Mouse (Mus musculus) liver, adult 2 months (tissue): Measurements from ENCODE around the gene Ubtf. TPM values are rescaled to one million over a fixed set of nuclear protein-coding genes. Genes with fewer than 3 reads are reported as not detected.

Experiments used
- DNase-seq: peaks from one replicate; pipeline ENCODE4 v3.0.0-alpha.2; 2011; ENCODE audit warnings: low read depth, low spot score; ENCODE audit errors: extremely low read depth
- H3K27ac ChIP-seq: fragments of 200-500 bp; replicated peaks from 2 replicates; pipeline ENCODE4 v1.5.1; 2012; ENCODE audit warnings: low read depth, mild to moderate bottlenecking, control low read depth, inconsistent platforms, low read length; ENCODE audit not compliant: insufficient read depth
- H3K27me3 ChIP-seq: fragments of 200-500 bp; 2 replicates; pipeline ENCODE4 v1.6.1; 2012; ENCODE audit warnings: mild to moderate bottlenecking, moderate library complexity, low read length, inconsistent platforms; ENCODE audit not compliant: control insufficient read depth, insufficient read depth
- H3K36me3 ChIP-seq: fragments of 200-500 bp; 2 replicates; pipeline ENCODE4 v1.6.1; 2012; ENCODE audit warnings: low read length, inconsistent platforms; ENCODE audit not compliant: control insufficient read depth, insufficient read depth
- H3K4me1 ChIP-seq: fragments of 200-500 bp; 2 replicates; pipeline ENCODE4 v1.6.1; 2011; ENCODE audit warnings: low read length; ENCODE audit not compliant: control insufficient read depth, insufficient read depth
- H3K4me3 ChIP-seq: fragments of 200-500 bp; 2 replicates; pipeline ENCODE4 v1.5.1; 2011; ENCODE audit warnings: low read depth, mild to moderate bottlenecking, control low read depth, low read length, moderate library complexity; ENCODE audit not compliant: insufficient read depth
- H3K79me2 ChIP-seq: fragments of 200-500 bp; 2 replicates; pipeline ENCODE4 v1.6.1; 2012; ENCODE audit warnings: inconsistent platforms, mild to moderate bottlenecking, low read length, moderate library complexity; ENCODE audit not compliant: control insufficient read depth, insufficient read depth
- H3K9ac ChIP-seq: fragments of 200-500 bp; 2 replicates; pipeline ENCODE4 v1.6.1; 2012; ENCODE audit warnings: low read depth, mild to moderate bottlenecking, control low read depth, inconsistent platforms, low read length
- CTCF ChIP-seq: fragments of 200-500 bp; IDR thresholded peaks from 2 replicates; pipeline ENCODE4 v1.5.1; 2011; ENCODE audit warnings: low read depth, low read length, control low read depth
- POLR2A ChIP-seq: fragments of 200-500 bp; IDR thresholded peaks from 2 replicates; pipeline ENCODE4 v1.6.1; 2011; ENCODE audit warnings: low read length, control low read depth; ENCODE audit not compliant: insufficient read depth; ENCODE audit errors: extremely low read depth
- WGBS: fragments of 180-500 bp; shearing (Covaris S2); methylation state at CpG from one replicate; pipeline ENCODE4 v1.1.7; 2018; 5-methylcytosine and 5-hydroxymethylcytosine counted together
- polyA plus RNA-seq: library from polyadenylated mRNA; depleted of rRNA; stranded (reverse); fragments of >200 nt; gene quantifications from 2 replicates; pipeline ENCODE4 v1.2.3, GENCODE M21; 2012
- total RNA-seq: library from RNA; depleted of rRNA; stranded (reverse); fragments of >200 nt; gene quantifications from 2 replicates; pipeline ENCODE4 v1.2.3, GENCODE M21; 2014

Ubtf gene
- total and polyA plus RNA-seq, 2 experiments = 12.8 to 19.4 TPM

GRCm38 (mm10) chr11:102309821-102310617 is 9.5 kb downstream of the Ubtf start:
- 75% methylated on average over 22 of the region's 22 CpGs for WGBS
- peaks cover 4% of the 10 kb centered on the region for H3K4me1 ChIP-seq
- H3K36me3 ChIP-seq = peaks cover 19% of the 10 kb centered on the region

GRCm38 (mm10) chr11:102308979-102309378 is 10.6 kb downstream of the Ubtf start:
- peak overlapping the region; percentile 62 for H3K9ac ChIP-seq
- H3K36me3 ChIP-seq = peaks cover 12% of the 10 kb centered on the region
- H3K27ac ChIP-seq = peak overlapping the region; percentile 23; the same call in 1 of the 2 replicates
- no peaks in the 10 kb centered on the region for H3K27me3 ChIP-seq
- peaks cover 4% of the 10 kb centered on the region for H3K4me1 ChIP-seq
- H3K79me2 ChIP-seq = no peaks in the 10 kb centered on the region
- no peak for TF ChIP-seq POLR2A
- TF ChIP-seq CTCF = peak; percentile 91
- DNase-seq = peak; percentile 77
- WGBS = 16% methylated on average over 27 of the region's 27 CpGs
- H3K4me3 ChIP-seq = peak overlapping the region; percentile 54

More at GRCm38 (mm10) chr11:102309821-102310617, 9.5 kb downstream of the Ubtf start:
- no peak for DNase-seq
- no peaks in the 10 kb centered on the region for H3K79me2 ChIP-seq
- H3K27me3 ChIP-seq = no peaks in the 10 kb centered on the region
- peak overlapping the region; percentile 62 for H3K9ac ChIP-seq
- TF ChIP-seq POLR2A = no peak
- no peak for TF ChIP-seq CTCF
- peak overlapping the region; percentile 54 for H3K4me3 ChIP-seq
- peak overlapping the region; percentile 56 for H3K27ac ChIP-seq

- peaks cover 10% of the 10 kb centered on the region for H3K36me3 ChIP-seq
- H3K4me1 ChIP-seq = peaks cover 4% of the 10 kb centered on the region
- no peak for TF ChIP-seq POLR2A
- no peak for TF ChIP-seq CTCF
- no peaks in the 10 kb centered on the region for H3K79me2 ChIP-seq
- H3K27ac ChIP-seq = no peak overlapping the region
- H3K9ac ChIP-seq = no peak overlapping the region
- no peak overlapping the region for H3K4me3 ChIP-seq
- WGBS = 91% methylated on average over 9 of the region's 9 CpGs
- no peaks in the 10 kb centered on the region for H3K27me3 ChIP-seq
- DNase-seq = no peak
These were observed 11.4 kb downstream of the Ubtf start for GRCm38 (mm10) chr11:102308104-102308503.

DNA sequence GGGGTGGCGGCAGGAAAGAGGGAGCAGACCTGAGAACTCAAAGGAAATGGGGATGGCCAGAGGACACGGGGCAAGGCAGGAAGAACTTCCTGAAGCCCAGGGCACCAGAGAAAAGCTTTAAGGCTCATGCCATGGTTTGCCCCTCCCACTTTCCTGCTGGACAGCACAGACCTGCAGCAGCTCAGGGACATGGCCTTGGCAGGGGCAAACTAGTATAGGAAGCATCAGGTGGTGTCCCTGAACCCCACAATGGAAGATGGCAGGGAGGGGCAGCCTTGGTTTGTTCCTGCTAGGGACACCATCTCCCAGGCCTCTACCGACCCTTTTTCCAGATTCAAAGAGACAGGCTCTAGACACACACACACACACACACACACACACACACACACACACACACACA is 14.2 kb downstream of the Ubtf start:
- Histone ChIP-seq H3K4me3 (no peak overlapping the region), H3K9ac (no peak overlapping the region), H3K79me2 (no peaks in the 10 kb centered on the region), H3K27ac (no peak overlapping the region), H3K27me3 (no peaks in the 10 kb centered on the region), H3K36me3 (peaks cover 6% of the 10 kb centered on the region), H3K4me1 (peaks cover 4% of the 10 kb centered on the region)
- no peak for DNase-seq
- WGBS = 64% methylated on average over 3 of the region's 3 CpGs
- TF ChIP-seq POLR2A (no peak), CTCF (no peak)

DNA sequence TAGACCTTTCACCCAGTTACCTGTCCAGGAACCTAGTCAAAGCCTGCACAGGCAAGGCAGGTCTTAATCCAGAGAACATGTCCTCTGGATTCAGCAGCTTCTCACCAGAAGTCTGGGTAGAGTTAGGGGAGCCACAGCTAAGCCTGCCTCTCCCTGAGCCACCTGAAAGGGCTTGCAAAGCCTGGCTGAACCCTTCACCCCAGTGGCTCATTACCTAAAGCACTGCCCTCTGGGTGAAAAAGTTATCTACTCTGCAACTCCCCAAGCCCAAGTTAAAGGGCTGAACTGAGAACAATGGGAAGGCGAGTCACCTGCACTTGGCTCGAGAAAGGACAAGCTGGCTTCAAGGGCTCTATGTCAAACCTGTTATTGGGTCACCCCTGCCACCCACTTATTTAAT is 15.4 kb downstream of the Ubtf start:
- Histone ChIP-seq H3K4me3 (no peak overlapping the region), H3K9ac (no peak overlapping the region), H3K36me3 (peaks cover 6% of the 10 kb centered on the region), H3K4me1 (no peaks in the 10 kb centered on the region), H3K27ac (no peak overlapping the region), H3K79me2 (no peaks in the 10 kb centered on the region), H3K27me3 (no peaks in the 10 kb centered on the region)
- WGBS = 48% methylated on average over 2 of the region's 2 CpGs
- no peak for DNase-seq
- TF ChIP-seq POLR2A (no peak), CTCF (no peak)

- peak; percentile 58 for DNase-seq
- TF ChIP-seq POLR2A (no peak), CTCF (peak; percentile 39; the same call in 1 of the 2 replicates)
- 17% methylated on average over 1 of the region's 1 CpGs for WGBS
- Histone ChIP-seq H3K36me3 (no peaks in the 10 kb centered on the region), H3K27me3 (no peaks in the 10 kb centered on the region), H3K9ac (no peak overlapping the region), H3K4me1 (peaks cover 13% of the 10 kb centered on the region), H3K27ac (no peak overlapping the region), H3K4me3 (no peak overlapping the region), H3K79me2 (peaks cover 12% of the 10 kb centered on the region; the same call in 1 of the 2 replicates)
These were observed 19.7 kb downstream of the Ubtf start for GRCm38 (mm10) chr11:102299839-102300238.
